Mouse (Mus musculus): ENCODE results near the gene Syne2. TPM values are rescaled to one million over a fixed set of nuclear protein-coding genes. Genes with fewer than 3 reads are reported as not detected.

Gene Syne2
- polyA plus RNA-seq, 1 experiment from 2014 or later: 16.1 TPM

DNA sequence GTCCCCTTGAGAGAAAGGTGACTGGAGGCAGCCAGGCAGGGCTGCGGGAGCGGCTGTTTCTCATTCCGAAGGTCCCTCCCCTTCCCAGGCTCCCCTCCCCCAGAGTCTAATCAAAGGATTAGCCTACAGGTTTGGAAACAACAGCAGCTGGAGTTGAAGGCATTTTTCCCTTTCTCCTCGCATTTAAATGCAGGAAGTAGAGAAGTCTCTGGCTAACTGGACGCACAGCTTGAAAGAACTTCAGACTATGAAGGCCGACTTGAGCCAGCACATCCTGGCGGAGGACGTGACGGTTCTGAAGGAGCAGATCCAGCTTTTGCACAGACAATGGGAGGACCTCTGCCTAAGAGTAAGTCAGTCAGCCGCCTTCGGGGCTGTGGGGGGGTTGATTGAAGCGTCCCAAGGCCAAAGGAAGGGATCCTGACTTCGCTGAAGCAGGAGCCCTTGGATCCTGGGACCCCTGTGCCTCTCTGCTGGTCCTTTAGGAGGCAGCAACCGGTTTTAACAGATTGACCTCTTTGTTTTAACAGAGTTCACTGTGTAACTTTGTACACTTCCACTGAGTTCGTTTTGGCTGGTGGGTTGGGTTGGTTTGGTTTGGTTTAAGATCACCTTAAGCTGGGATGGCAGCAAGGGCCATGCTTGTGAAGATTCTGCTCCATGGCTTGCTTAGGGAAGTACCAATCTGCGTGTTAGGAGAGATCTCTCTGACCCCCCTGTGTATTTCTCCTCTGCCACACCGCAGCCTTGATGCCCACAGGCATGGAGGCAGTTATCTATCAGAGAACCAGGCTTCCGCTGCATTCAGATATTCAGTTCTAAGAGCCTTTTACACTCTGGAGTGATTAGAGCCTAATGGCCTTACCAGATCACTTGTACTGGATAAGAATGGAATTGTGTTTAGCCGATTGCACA, 254.3 kb downstream of the Syne2 start:
- ATAC-seq (ENCODE audit: low FRiP score, low TSS enrichment): no peak
- Histone ChIP-seq H3K9me3 (ENCODE audit: control insufficient read depth, low read length) (no peaks in the 10 kb centered on the region), H3K4me2 (replicated peaks; ENCODE audit: low read depth) (no peak overlapping the region), H3K4me3 (ENCODE audit: low read depth, low read length) (no peak overlapping the region), H3K27ac (replicated peaks) (no peak overlapping the region), H3K9ac (ENCODE audit: low read length) (no peak overlapping the region), H3K4me1 (replicated peaks; ENCODE audit: control insufficient read depth, insufficient read depth) (no peaks in the 10 kb centered on the region), H3K36me3 (ENCODE audit: control insufficient read depth, insufficient read depth, low read length) (peaks cover 5% of the 10 kb centered on the region), H3K27me3 (ENCODE audit: control insufficient read depth, insufficient read depth, low read length) (no peaks in the 10 kb centered on the region)
- no peak for TF ChIP-seq CTCF (IDR thresholded peaks at IDR 0.05; ENCODE audit: low read depth)
- no peak for TF ChIP-seq EP300 (optimal IDR thresholded peaks at IDR 0.05)
- no peak for DNase-seq (ENCODE audit: low spot score)
- 44% methylated on average over 19 of the region's 19 CpGs for WGBS

GRCm38 (mm10) chr12:76073066-76073826, 255.3 kb downstream of the Syne2 start:
- DNase-seq (ENCODE audit: low spot score) (no peak), ATAC-seq (ENCODE audit: low FRiP score, low TSS enrichment) (no peak)
- H3K4me3 ChIP-seq (ENCODE audit: low read depth, low read length): no peak overlapping the region
- H3K9ac ChIP-seq (ENCODE audit: low read length): no peak overlapping the region
- no peak overlapping the region for H3K4me2 ChIP-seq (replicated peaks; ENCODE audit: low read depth)
- TF ChIP-seq CTCF (IDR thresholded peaks at IDR 0.05; ENCODE audit: low read depth) (no peak), EP300 (optimal IDR thresholded peaks at IDR 0.05) (no peak)
- H3K4me1 ChIP-seq (replicated peaks; ENCODE audit: control insufficient read depth, insufficient read depth): no peaks in the 10 kb centered on the region
- H3K36me3 ChIP-seq (ENCODE audit: control insufficient read depth, insufficient read depth, low read length): peaks cover 5% of the 10 kb centered on the region
- H3K9me3 ChIP-seq (ENCODE audit: control insufficient read depth, low read length): no peaks in the 10 kb centered on the region
- no peak overlapping the region for H3K27ac ChIP-seq (replicated peaks)
- 55% methylated on average over 13 of the region's 13 CpGs for WGBS
- H3K27me3 ChIP-seq (ENCODE audit: control insufficient read depth, insufficient read depth, low read length): no peaks in the 10 kb centered on the region

DNA sequence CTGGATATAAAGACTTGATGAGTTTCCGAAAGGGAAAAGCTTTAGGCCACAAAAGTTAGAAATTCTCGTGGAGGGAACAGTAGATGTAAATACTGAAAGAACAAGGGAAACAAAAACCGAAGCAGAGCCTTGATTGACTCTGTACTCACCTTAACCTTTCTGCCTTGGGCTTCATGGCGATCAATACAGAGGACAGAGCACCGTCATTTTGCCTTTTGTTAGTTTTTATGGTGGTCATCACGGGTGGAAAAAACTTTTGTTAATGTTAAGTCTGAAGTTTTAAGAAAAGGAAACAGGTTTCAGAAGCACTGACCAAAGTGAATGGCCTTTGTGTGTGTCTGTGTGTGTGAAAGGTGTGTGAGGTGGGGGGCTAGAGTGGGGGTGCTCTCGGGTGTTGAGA, 256.0 kb downstream of the Syne2 start:
- no peak overlapping the region for H3K27ac ChIP-seq (replicated peaks)
- no peaks in the 10 kb centered on the region for H3K4me1 ChIP-seq (replicated peaks; ENCODE audit: control insufficient read depth, insufficient read depth)
- TF ChIP-seq CTCF (IDR thresholded peaks at IDR 0.05; ENCODE audit: low read depth) (no peak), EP300 (optimal IDR thresholded peaks at IDR 0.05) (no peak)
- no peaks in the 10 kb centered on the region for H3K9me3 ChIP-seq (ENCODE audit: control insufficient read depth, low read length)
- peaks cover 7% of the 10 kb centered on the region for H3K36me3 ChIP-seq (ENCODE audit: control insufficient read depth, insufficient read depth, low read length)
- WGBS: 72% methylated on average over 7 of the region's 7 CpGs
- DNase-seq (ENCODE audit: low spot score) (no peak), ATAC-seq (ENCODE audit: low FRiP score, low TSS enrichment) (no peak)
- H3K9ac ChIP-seq (ENCODE audit: low read length): no peak overlapping the region
- H3K4me3 ChIP-seq (ENCODE audit: low read depth, low read length): no peak overlapping the region
- H3K4me2 ChIP-seq (replicated peaks; ENCODE audit: low read depth): no peak overlapping the region
- H3K27me3 ChIP-seq (ENCODE audit: control insufficient read depth, insufficient read depth, low read length): no peaks in the 10 kb centered on the region

- ATAC-seq (ENCODE audit: low FRiP score, low TSS enrichment): no peak
- Histone ChIP-seq H3K4me1 (replicated peaks; ENCODE audit: control insufficient read depth, insufficient read depth) (no peaks in the 10 kb centered on the region; the same call in 1 of the 2 replicates), H3K4me3 (ENCODE audit: low read depth, low read length) (no peak overlapping the region), H3K9me3 (ENCODE audit: control insufficient read depth, low read length) (no peaks in the 10 kb centered on the region), H3K27me3 (ENCODE audit: control insufficient read depth, insufficient read depth, low read length) (no peaks in the 10 kb centered on the region), H3K27ac (replicated peaks) (no peak overlapping the region), H3K9ac (ENCODE audit: low read length) (no peak overlapping the region), H3K36me3 (ENCODE audit: control insufficient read depth, insufficient read depth, low read length) (peaks cover 2% of the 10 kb centered on the region; the same call in 1 of the 2 replicates), H3K4me2 (replicated peaks; ENCODE audit: low read depth) (peak overlapping the region; percentile 51)
- 40% methylated on average over 14 of the region's 14 CpGs for WGBS
- no peak for DNase-seq (ENCODE audit: low spot score)
- TF ChIP-seq EP300 (optimal IDR thresholded peaks at IDR 0.05): no peak
- TF ChIP-seq CTCF (IDR thresholded peaks at IDR 0.05; ENCODE audit: low read depth): no peak
These were observed 263.1 kb downstream of the Syne2 start for GRCm38 (mm10) chr12:76080876-76081556.

GRCm38 (mm10) chr12:76081557-76082211, 263.8 kb downstream of the Syne2 start:
- Histone ChIP-seq H3K4me1 (replicated peaks; ENCODE audit: control insufficient read depth, insufficient read depth) (no peaks in the 10 kb centered on the region; the same call in 1 of the 2 replicates), H3K4me3 (ENCODE audit: low read depth, low read length) (peak overlapping the region; percentile 12; the same call in 1 of the 2 replicates), H3K9ac (ENCODE audit: low read length) (no peak overlapping the region), H3K27ac (replicated peaks) (no peak overlapping the region), H3K4me2 (replicated peaks; ENCODE audit: low read depth) (peak overlapping the region; percentile 51), H3K27me3 (ENCODE audit: control insufficient read depth, insufficient read depth, low read length) (no peaks in the 10 kb centered on the region), H3K36me3 (ENCODE audit: control insufficient read depth, insufficient read depth, low read length) (peaks cover 2% of the 10 kb centered on the region; the same call in 1 of the 2 replicates), H3K9me3 (ENCODE audit: control insufficient read depth, low read length) (no peaks in the 10 kb centered on the region)
- 15% methylated on average over 22 of the region's 22 CpGs for WGBS
- DNase-seq (ENCODE audit: low spot score) (peak; percentile 64), ATAC-seq (ENCODE audit: low FRiP score, low TSS enrichment) (peak; percentile 53; the same call in 1 of the 2 replicates)
- TF ChIP-seq EP300 (optimal IDR thresholded peaks at IDR 0.05) (no peak), CTCF (IDR thresholded peaks at IDR 0.05; ENCODE audit: low read depth) (no peak)
